Mouse (Mus musculus): ENCODE measurements at regions not wholly inside any gene's neighbourhood (a gene's known extent, or its start where the extent isn't known, plus 50 kb on each side); places are given as distances from the start of the nearest gene placed in this dataset.

DNA sequence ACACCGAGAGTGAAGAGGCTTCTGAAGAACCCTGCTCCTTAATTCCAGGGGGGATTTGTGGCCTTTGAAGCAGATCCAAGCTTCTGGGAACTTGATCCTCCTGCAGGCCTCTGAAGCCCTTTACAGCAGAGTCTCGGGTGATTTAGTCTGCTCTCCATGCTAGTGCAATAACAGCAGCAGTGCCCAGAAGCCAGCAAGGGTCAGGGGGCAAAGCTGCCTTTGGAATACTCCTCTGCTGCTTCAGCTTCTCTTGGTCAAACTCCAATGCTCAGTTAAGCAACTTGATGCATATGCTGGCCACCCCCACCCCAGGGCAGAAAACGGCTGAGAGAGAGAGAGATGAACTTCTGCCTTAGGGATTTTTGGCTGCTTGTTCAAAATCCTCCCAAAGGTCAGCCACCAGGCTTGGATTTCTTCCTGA is 82.8 kb upstream of the N4bp1 start:
- DNase-seq = no peak

DNA sequence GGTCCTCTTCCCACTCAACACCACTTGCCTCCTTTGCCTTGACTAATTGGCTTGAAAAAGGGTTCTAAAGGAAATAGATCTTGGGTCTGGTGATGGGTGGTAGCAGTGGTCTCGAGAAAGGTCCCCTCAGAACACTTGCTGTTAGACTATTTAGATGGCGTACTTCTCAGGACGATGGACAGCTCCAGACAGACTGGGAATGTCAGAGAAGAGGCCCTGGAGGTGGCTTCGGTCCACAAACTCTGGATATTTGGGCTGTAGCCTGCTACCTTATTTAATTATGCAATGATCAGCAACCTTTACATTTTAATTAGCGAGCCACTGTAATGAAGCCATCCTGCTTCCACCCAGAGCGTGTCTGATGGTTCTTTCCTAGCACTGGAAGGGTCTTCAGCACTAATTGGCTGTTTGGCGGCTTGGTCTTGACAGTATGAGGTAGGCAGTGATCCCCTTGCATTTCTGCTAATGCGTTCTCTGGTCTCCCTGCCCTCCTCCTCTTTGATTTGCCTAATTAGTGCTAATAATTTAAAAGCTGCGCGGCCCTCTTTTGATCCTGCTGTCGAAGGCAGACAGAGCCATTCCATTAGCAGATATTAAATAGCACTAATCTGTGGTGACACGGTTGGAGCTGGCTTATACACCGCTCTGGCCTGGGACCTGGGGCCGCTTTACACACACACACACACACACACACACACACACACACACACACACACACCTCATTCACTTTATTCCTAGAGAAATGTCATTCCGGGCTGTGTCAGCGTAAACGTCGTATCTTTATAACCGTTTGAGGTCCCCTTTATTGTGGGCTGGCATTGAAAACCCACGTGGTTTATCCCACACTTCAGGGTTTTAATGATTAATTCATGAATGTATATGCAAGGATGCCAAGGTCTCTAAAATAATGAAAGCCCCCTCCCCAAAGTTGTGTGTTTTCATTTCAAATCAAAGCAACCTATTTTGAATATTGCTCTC is 76.4 kb upstream of the N4bp1 start:
- no peak for DNase-seq
